Mouse (Mus musculus) liver, adult 2 months (tissue): ENCODE measurements around the gene Pqlc3.

Source experiments
- CTCF ChIP-seq: fragments of 200-500 bp; IDR thresholded peaks from 2 replicates; pipeline ENCODE4 v1.5.1; 2011; ENCODE audit warnings: low read depth, low read length, control low read depth
- POLR2A ChIP-seq: fragments of 200-500 bp; IDR thresholded peaks from 2 replicates; pipeline ENCODE4 v1.6.1; 2011; ENCODE audit warnings: low read length, control low read depth; ENCODE audit not compliant: insufficient read depth; ENCODE audit errors: extremely low read depth

DNA sequence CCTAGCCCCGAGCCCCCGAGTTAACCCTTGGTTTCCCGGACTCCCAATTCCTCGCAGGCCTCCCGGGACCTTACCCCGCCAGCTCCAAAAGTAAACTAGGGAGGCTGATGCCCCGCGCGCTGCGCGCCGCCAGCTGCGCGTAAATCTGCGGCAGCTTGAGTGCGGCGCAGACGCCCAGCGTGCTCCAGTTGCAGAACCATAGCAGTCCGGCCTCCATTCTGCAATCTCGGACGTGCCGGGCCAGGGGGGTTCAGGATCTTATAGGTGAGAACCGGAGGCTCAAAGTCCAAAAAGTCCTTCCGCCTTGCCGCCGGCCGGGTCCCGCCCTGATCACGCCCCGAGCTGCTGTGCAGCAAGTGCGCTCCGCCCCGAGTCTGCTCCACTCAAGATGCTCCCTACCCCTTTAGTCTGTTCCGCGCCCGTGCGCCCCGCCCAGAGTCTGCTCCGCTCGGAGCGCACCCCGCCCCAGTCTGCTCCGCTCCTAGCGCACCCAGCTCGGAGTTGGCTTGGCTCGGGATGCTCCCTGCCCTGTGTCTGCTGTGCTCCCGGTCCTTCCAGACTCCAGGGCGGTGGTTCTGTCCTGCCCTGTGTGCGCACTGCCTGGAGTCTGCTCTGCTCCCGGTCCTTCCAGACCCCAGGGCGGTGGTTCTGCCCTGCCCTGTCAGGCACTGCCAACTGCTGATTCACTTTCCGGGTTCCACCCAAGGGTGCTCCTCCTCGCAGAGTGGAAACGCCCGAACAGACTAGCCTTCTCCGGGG, at the start of gene Pqlc3:
- TF ChIP-seq CTCF (no peak), POLR2A (no peak)
